Mouse (Mus musculus) liver, adult 2 months (tissue): ENCODE results near the gene Cacna1i.

Experiments
- CTCF ChIP-seq: fragments of 200-500 bp; IDR thresholded peaks from 2 replicates; pipeline ENCODE4 v1.5.1; 2011; ENCODE audit warnings: low read depth, low read length, control low read depth
- POLR2A ChIP-seq: fragments of 200-500 bp; IDR thresholded peaks from 2 replicates; pipeline ENCODE4 v1.6.1; 2011; ENCODE audit warnings: low read length, control low read depth; ENCODE audit not compliant: insufficient read depth; ENCODE audit errors: extremely low read depth

DNA sequence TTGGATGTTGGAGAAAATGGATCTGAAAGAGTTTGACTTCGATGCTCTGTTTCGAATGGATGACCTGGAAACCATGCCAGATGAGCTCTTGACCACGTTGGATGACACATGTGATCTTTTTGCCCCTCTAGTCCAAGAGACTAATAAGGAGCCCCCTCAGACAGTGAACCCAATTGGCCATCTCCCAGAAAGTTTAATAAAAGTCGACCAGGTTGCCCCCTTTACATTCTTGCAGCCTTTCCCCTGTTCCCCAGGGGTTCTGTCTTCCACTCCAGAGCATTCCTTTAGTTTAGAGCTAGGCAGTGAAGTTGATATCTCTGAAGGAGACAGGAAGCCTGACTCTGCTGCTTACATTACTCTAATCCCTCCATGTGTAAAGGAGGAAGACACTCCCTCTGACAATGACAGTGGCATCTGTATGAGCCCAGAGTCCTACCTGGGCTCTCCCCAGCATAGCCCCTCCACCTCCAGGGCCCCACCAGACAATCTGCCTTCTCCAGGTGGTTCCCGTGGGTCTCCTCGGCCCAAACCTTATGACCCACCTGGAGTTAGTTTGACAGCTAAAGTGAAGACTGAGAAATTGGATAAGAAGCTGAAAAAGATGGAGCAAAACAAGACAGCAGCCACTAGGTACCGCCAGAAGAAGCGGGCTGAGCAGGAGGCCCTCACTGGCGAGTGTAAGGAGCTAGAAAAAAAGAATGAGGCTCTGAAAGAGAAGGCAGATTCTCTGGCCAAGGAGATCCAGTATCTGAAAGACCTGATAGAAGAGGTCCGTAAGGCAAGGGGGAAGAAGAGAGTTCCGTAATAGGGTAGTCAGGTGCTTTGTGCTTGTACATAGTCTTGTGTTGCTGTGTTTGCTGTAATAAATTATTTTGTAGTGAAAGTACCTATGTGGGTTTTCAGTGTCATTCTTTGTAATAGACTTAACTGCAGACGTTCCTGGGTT, 30.1 kb upstream of the Cacna1i start:
- TF ChIP-seq POLR2A (no peak), CTCF (no peak)
